Mouse (Mus musculus): Measurements from ENCODE around the gene Rnf167. TPM values are rescaled to one million over a fixed set of nuclear protein-coding genes. Genes with fewer than 3 reads are reported as not detected.

Rnf167 gene
- polyA plus RNA-seq, 1 experiment, result 143 TPM

DNA sequence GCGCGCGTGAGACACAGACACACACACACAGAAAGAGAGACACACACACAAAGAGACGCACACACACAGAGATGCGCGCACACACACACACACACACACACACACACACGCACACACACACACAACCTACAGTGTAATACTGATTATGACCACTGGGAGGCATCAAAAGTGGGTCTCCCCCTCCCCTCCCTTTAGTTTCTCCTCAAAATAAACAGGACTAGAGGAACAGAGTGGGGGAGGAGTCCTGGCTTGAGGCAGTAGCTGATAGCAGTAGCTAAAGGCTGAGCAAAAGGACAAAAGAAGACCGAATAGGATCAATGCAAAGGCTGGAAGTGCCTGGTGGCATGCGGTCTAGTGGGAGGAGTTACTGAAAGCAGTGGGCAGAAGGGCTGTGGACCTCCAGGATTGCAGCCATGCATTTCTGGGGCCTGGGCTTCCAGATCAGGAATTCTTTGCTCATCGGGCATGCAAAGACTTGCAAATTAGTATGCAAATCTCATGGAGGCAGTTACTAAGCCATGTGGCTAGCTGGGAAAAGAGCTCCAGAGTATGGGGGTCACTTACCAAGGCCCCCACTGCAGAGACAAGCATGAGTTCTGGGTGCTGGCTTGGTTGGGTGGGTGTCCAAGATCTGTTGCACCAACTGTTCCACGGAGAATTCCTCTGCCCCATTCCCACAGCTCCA, 35.0 kb downstream of the Rnf167 start:
- TF ChIP-seq POLR2A (IDR thresholded peaks at IDR 0.05; ENCODE audit: borderline replicate concordance, insufficient read depth, low read length) (no peak), CTCF (IDR thresholded peaks at IDR 0.05; ENCODE audit: borderline replicate concordance, insufficient read depth, low read depth, low read length) (peak; percentile 55; the same call in 1 of the 2 replicates)
- Histone ChIP-seq H3K4me3 (replicated peaks; ENCODE audit: insufficient read depth, low read depth, low read length) (no peak overlapping the region), H3K27me3 (ENCODE audit: control insufficient read depth, insufficient read depth, low read length) (no peaks in the 10 kb centered on the region), H3K27ac (ENCODE audit: insufficient read depth, low read length) (no peak overlapping the region), H3K4me1 (ENCODE audit: control insufficient read depth, insufficient read depth, low read length) (peaks cover 5% of the 10 kb centered on the region; the same call in 1 of the 2 replicates)
- 28% methylated on average over 11 of the region's 11 CpGs for WGBS
- peak in 1 of 2 experiments; percentile 20 for DNase-seq

- Histone ChIP-seq H3K4me1 (ENCODE audit: control insufficient read depth, insufficient read depth, low read length) (peaks cover 8% of the 10 kb centered on the region; the same call in 1 of the 2 replicates), H3K4me3 (replicated peaks; ENCODE audit: insufficient read depth, low read depth, low read length) (no peak overlapping the region), H3K27me3 (ENCODE audit: control insufficient read depth, insufficient read depth, low read length) (no peaks in the 10 kb centered on the region), H3K27ac (ENCODE audit: insufficient read depth, low read length) (no peak overlapping the region)
- TF ChIP-seq CTCF (IDR thresholded peaks at IDR 0.05; ENCODE audit: borderline replicate concordance, insufficient read depth, low read depth, low read length) (no peak), POLR2A (IDR thresholded peaks at IDR 0.05; ENCODE audit: borderline replicate concordance, insufficient read depth, low read length) (no peak)
- no peak for DNase-seq
- 90% methylated on average over 5 of the region's 5 CpGs for WGBS
Observed at GRCm38 (mm10) chr11:70683640-70684039, 36.6 kb downstream of the Rnf167 start.

- H3K4me1 ChIP-seq (ENCODE audit: control insufficient read depth, insufficient read depth, low read length), result peaks cover 12% of the 10 kb centered on the region; the same call in 1 of the 2 replicates
- H3K27ac ChIP-seq (ENCODE audit: insufficient read depth, low read length), result peak overlapping the region; percentile 67
- H3K4me3 ChIP-seq (replicated peaks; ENCODE audit: insufficient read depth, low read depth, low read length), result peak overlapping the region; percentile 76
- no peak for TF ChIP-seq CTCF (IDR thresholded peaks at IDR 0.05; ENCODE audit: borderline replicate concordance, insufficient read depth, low read depth, low read length)
- 0 out of 2 replicates have a peak, but pooled peaks have one; percentile 12 for TF ChIP-seq POLR2A (IDR thresholded peaks at IDR 0.05; ENCODE audit: borderline replicate concordance, insufficient read depth, low read length)
- no peaks in the 10 kb centered on the region for H3K27me3 ChIP-seq (ENCODE audit: control insufficient read depth, insufficient read depth, low read length)
- under 1% methylated on average over 16 of the region's 16 CpGs for WGBS
- peak; percentile 76 to 79 for DNase-seq
Observed at GRCm38 (mm10) chr11:70686901-70687566, 40.0 kb downstream of the Rnf167 start.

GRCm38 (mm10) chr11:70687601-70688199, 40.7 kb downstream of the Rnf167 start, which contains the start of gene Camta2:
Gene Camta2 (minus strand): TSS chr11:70688105.
- DNase-seq, result peak; percentile 87 to 94
- H3K27me3 ChIP-seq (ENCODE audit: control insufficient read depth, insufficient read depth, low read length), result no peaks in the 10 kb centered on the region
- TF ChIP-seq CTCF (IDR thresholded peaks at IDR 0.05; ENCODE audit: borderline replicate concordance, insufficient read depth, low read depth, low read length) (peak; percentile 29; the same call in 1 of the 2 replicates), POLR2A (IDR thresholded peaks at IDR 0.05; ENCODE audit: borderline replicate concordance, insufficient read depth, low read length) (peak; percentile 74)
- peaks cover 12% of the 10 kb centered on the region; the same call in 1 of the 2 replicates for H3K4me1 ChIP-seq (ENCODE audit: control insufficient read depth, insufficient read depth, low read length)
- peak within 1 kb of the TSS; percentile 67 for H3K27ac ChIP-seq (ENCODE audit: insufficient read depth, low read length)
- H3K4me3 ChIP-seq (replicated peaks; ENCODE audit: insufficient read depth, low read depth, low read length), result peak within 1 kb of the TSS; percentile 76
- under 1% methylated on average over 55 of the region's 55 CpGs for WGBS

- TF ChIP-seq POLR2A (IDR thresholded peaks at IDR 0.05; ENCODE audit: borderline replicate concordance, insufficient read depth, low read length) (no peak), CTCF (IDR thresholded peaks at IDR 0.05; ENCODE audit: borderline replicate concordance, insufficient read depth, low read depth, low read length) (no peak)
- H3K27ac ChIP-seq (ENCODE audit: insufficient read depth, low read length), result peak overlapping the region; percentile 67
- peaks cover 12% of the 10 kb centered on the region; the same call in 1 of the 2 replicates for H3K4me1 ChIP-seq (ENCODE audit: control insufficient read depth, insufficient read depth, low read length)
- WGBS, result 0% methylated on average over 8 of the region's 8 CpGs
- no peaks in the 10 kb centered on the region for H3K27me3 ChIP-seq (ENCODE audit: control insufficient read depth, insufficient read depth, low read length)
- no peak for DNase-seq
- H3K4me3 ChIP-seq (replicated peaks; ENCODE audit: insufficient read depth, low read depth, low read length), result peak overlapping the region; percentile 76
Observed at GRCm38 (mm10) chr11:70688372-70688771, 41.3 kb downstream of the Rnf167 start.

DNA sequence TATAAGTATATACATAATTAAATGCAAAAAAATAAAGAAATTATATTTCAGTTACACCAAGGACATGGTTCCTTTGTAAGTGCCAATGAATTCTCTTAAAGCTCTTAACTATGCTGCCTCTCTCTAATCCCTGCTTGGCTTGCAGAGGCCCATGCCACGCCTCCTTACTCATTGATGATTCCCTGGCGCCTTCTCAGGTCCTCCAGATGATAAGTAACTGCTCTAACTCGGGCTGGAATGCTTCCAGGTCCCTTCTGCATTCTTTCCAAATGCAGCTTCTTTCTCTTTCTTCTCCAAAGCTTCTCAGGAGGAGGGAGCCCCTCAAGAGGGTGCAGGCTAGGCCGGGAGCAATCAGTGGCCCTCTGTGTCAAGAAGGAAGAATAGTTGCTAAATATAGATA, 42.5 kb downstream of the Rnf167 start:
- WGBS, result 58% methylated on average over 4 of the region's 4 CpGs
- Histone ChIP-seq H3K4me1 (ENCODE audit: control insufficient read depth, insufficient read depth, low read length) (peaks cover 10% of the 10 kb centered on the region; the same call in 1 of the 2 replicates), H3K27ac (ENCODE audit: insufficient read depth, low read length) (0 out of 2 replicates have a peak overlapping the region, but pooled peaks have one; percentile 67), H3K4me3 (replicated peaks; ENCODE audit: insufficient read depth, low read depth, low read length) (no peak overlapping the region), H3K27me3 (ENCODE audit: control insufficient read depth, insufficient read depth, low read length) (no peaks in the 10 kb centered on the region)
- no peak for DNase-seq
- TF ChIP-seq CTCF (IDR thresholded peaks at IDR 0.05; ENCODE audit: borderline replicate concordance, insufficient read depth, low read depth, low read length) (no peak), POLR2A (IDR thresholded peaks at IDR 0.05; ENCODE audit: borderline replicate concordance, insufficient read depth, low read length) (no peak)

GRCm38 (mm10) chr11:70693504-70693903, 46.5 kb downstream of the Rnf167 start:
- WGBS, result 62% methylated on average over 3 of the region's 3 CpGs
- H3K4me3 ChIP-seq (replicated peaks; ENCODE audit: insufficient read depth, low read depth, low read length), result no peak overlapping the region
- H3K27ac ChIP-seq (ENCODE audit: insufficient read depth, low read length), result no peak overlapping the region
- TF ChIP-seq POLR2A (IDR thresholded peaks at IDR 0.05; ENCODE audit: borderline replicate concordance, insufficient read depth, low read length) (no peak), CTCF (IDR thresholded peaks at IDR 0.05; ENCODE audit: borderline replicate concordance, insufficient read depth, low read depth, low read length) (no peak)
- H3K4me1 ChIP-seq (ENCODE audit: control insufficient read depth, insufficient read depth, low read length), result peaks cover 6% of the 10 kb centered on the region; the same call in 1 of the 2 replicates
- no peaks in the 10 kb centered on the region for H3K27me3 ChIP-seq (ENCODE audit: control insufficient read depth, insufficient read depth, low read length)
- DNase-seq, result no peak

Data from cerebellum, adult 2 months (tissue).